Mouse (Mus musculus) testis, adult 2 months (tissue): Measurements from ENCODE around the gene Tle3. TPM values are rescaled to one million over a fixed set of nuclear protein-coding genes. Genes with fewer than 3 reads are reported as not detected.

ENCODE experiments used
- H3K27ac ChIP-seq: fragments of 200-500 bp; 2 replicates; pipeline ENCODE4 v1.5.1; 2012; ENCODE audit warnings: low read depth, low read length; ENCODE audit not compliant: control insufficient read depth, insufficient read depth
- H3K27me3 ChIP-seq: fragments of 200-500 bp; 2 replicates; pipeline ENCODE4 v1.6.1; 2012; ENCODE audit warnings: mild to moderate bottlenecking, low read length, moderate library complexity; ENCODE audit not compliant: control insufficient read depth, insufficient read depth
- H3K36me3 ChIP-seq: fragments of 200-500 bp; 2 replicates; pipeline ENCODE4 v1.6.1; 2012; ENCODE audit warnings: mild to moderate bottlenecking, low read length; ENCODE audit not compliant: control insufficient read depth, insufficient read depth
- H3K4me1 ChIP-seq: fragments of 200-500 bp; 2 replicates; pipeline ENCODE4 v1.6.1; 2012; ENCODE audit warnings: low read length; ENCODE audit not compliant: control insufficient read depth, insufficient read depth
- H3K4me3 ChIP-seq: fragments of 200-500 bp; 2 replicates; pipeline ENCODE4 v1.5.1; 2012; ENCODE audit warnings: low read depth, mild to moderate bottlenecking, low read length, moderate library complexity, mixed read lengths; ENCODE audit not compliant: control insufficient read depth
- CTCF ChIP-seq: fragments of 200-500 bp; IDR thresholded peaks from 2 replicates; pipeline ENCODE4 v1.5.1; 2012; ENCODE audit warnings: low read depth, mild to moderate bottlenecking, inconsistent platforms, low read length, moderate library complexity; ENCODE audit not compliant: control insufficient read depth, insufficient read depth, insufficient replicate concordance
- POLR2A ChIP-seq: fragments of 200-500 bp; IDR thresholded peaks from 2 replicates; pipeline ENCODE4 v1.6.1; 2012; ENCODE audit warnings: low read depth, mild to moderate bottlenecking, inconsistent platforms, low read length, moderate library complexity; ENCODE audit not compliant: control insufficient read depth
- polyA plus RNA-seq: library from polyadenylated mRNA; depleted of rRNA; stranded (reverse); fragments of >200 nt; gene quantifications from 2 replicates; pipeline ENCODE4 v1.2.3, GENCODE M21; 2012

The Tle3 gene
- polyA plus RNA-seq, 1 experiment, result 153 TPM

DNA sequence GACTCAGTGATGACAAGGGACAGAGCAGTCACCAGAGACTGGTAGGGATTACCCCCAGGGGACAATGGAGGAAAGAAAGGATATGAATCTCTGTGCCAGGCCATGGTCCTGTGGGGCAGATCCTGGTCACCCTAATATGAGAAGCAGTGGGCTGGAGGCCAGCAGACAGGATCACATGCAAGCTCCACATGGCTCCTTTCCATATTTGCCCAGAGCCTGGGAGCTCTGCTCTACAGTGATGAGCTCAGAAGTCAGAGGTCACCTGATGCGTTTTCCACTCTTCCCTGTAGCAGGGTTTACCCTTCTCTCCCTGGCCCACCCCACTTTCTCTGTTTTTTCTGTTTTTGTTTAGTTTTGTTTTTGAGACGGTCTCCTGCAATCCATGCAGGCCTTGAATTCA, 63.9 kb downstream of the Tle3 start:
- Histone ChIP-seq H3K27me3 (no peaks in the 10 kb centered on the region), H3K27ac (no peak overlapping the region), H3K36me3 (no peaks in the 10 kb centered on the region), H3K4me3 (no peak overlapping the region), H3K4me1 (no peaks in the 10 kb centered on the region; the same call in 1 of the 2 replicates)
- TF ChIP-seq POLR2A (no peak), CTCF (no peak)

DNA sequence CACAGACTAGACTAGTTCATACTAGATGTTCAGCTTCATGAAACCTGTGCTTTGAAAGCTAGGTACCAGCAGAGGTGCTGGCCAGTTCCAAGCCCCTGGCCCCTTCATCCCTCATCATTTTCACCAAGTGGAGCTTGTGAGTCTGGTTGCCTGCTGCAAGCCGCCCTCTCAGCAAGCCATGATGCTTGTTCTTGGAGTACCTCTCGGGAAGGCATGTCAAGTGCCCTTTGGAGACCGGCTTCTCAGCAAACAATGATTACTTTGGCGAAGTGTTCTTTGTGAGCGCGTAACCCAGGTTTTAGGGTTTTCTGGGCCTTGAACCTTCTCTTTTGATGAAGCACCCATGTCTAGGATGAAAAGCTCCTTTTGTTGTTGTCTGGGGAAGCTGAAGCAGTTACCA, 64.6 kb downstream of the Tle3 start:
- no peak for TF ChIP-seq CTCF
- no peak for TF ChIP-seq POLR2A
- no peaks in the 10 kb centered on the region; the same call in 1 of the 2 replicates for H3K4me1 ChIP-seq
- H3K27ac ChIP-seq, result no peak overlapping the region
- no peaks in the 10 kb centered on the region for H3K36me3 ChIP-seq
- H3K4me3 ChIP-seq, result no peak overlapping the region
- no peaks in the 10 kb centered on the region for H3K27me3 ChIP-seq

DNA sequence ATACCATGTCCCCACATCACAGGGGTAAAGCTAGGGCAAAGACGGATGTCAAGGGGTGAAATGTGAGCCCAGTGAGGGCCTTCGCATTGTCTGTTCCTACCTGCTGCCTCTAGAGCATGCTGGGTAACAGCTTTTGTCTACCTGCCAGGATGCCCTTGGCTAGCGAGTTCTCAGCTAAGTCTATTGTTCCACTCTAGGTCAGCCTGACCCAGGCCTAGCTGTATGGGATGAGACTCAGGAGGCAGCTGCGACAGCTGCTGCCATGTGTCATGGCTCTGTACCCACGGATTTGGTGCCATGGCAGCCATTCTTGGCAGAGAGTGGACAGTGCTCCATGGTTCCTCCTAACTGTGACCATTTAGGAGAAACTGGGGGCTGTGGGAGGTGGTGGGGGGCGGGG, 66.9 kb downstream of the Tle3 start:
- TF ChIP-seq POLR2A, result no peak
- TF ChIP-seq CTCF, result no peak
- Histone ChIP-seq H3K4me3 (no peak overlapping the region), H3K36me3 (no peaks in the 10 kb centered on the region), H3K27ac (no peak overlapping the region), H3K4me1 (no peaks in the 10 kb centered on the region; the same call in 1 of the 2 replicates), H3K27me3 (no peaks in the 10 kb centered on the region)

DNA sequence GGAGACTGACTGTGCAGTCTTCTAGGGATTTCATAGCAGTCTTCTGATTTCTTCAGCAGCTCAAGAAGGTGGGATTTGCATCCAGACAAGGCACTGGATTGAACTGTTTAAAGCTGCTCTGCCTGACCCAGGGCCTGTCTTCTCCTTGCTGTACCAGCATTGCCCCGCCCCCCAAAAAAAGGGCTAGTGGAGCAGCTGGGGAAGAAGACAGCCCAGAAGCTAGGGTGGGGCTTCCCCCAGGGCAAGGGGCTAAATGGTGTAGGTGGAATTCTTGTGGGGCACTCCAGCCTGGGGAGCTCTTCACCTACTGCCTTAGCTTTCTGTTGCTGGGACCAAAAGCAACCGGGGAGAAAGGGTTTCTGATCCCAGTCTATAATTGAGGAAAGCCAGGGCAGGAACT, 67.8 kb downstream of the Tle3 start:
- Histone ChIP-seq H3K27me3 (no peaks in the 10 kb centered on the region), H3K36me3 (no peaks in the 10 kb centered on the region), H3K27ac (no peak overlapping the region), H3K4me3 (no peak overlapping the region), H3K4me1 (no peaks in the 10 kb centered on the region; the same call in 1 of the 2 replicates)
- no peak for TF ChIP-seq CTCF
- no peak for TF ChIP-seq POLR2A

DNA sequence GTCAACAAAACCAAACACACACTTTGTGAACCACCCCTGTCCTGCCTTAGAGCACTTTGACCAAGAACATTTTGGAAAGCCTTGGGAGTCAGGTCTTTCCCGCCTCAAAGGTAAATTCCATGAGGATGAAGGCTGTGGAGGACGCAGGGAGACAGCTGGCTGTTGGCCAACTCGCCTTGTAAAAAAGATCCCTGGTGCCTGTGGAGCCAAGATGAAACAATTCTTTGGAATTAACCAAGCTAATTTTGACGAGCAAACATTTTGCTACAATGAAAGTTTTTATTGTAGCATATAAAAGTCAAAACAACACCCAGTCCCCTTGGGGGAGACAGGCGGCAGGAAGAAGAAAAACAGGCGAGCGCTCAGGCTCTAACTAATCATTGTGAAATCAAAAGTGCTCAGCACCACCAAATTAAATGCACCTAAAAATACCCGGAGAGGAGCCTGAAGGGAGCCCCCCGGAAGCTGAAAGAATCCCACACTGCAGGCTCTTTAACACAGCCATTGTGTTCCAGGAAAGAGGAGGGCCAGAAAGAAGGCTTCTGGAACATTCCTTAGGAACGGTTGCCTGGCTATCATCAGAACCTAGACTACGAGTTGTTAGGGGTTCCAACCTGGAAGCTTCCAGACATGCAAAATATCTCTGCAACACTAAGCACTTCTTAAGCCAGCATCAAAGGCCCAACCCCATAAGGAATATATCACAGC, 69.2 kb downstream of the Tle3 start:
- H3K4me1 ChIP-seq, result no peaks in the 10 kb centered on the region; the same call in none of the 2 replicates
- peak overlapping the region; percentile 57 for H3K4me3 ChIP-seq
- no peak overlapping the region for H3K27ac ChIP-seq
- no peak for TF ChIP-seq CTCF
- TF ChIP-seq POLR2A, result no peak
- no peaks in the 10 kb centered on the region for H3K36me3 ChIP-seq
- no peaks in the 10 kb centered on the region for H3K27me3 ChIP-seq

DNA sequence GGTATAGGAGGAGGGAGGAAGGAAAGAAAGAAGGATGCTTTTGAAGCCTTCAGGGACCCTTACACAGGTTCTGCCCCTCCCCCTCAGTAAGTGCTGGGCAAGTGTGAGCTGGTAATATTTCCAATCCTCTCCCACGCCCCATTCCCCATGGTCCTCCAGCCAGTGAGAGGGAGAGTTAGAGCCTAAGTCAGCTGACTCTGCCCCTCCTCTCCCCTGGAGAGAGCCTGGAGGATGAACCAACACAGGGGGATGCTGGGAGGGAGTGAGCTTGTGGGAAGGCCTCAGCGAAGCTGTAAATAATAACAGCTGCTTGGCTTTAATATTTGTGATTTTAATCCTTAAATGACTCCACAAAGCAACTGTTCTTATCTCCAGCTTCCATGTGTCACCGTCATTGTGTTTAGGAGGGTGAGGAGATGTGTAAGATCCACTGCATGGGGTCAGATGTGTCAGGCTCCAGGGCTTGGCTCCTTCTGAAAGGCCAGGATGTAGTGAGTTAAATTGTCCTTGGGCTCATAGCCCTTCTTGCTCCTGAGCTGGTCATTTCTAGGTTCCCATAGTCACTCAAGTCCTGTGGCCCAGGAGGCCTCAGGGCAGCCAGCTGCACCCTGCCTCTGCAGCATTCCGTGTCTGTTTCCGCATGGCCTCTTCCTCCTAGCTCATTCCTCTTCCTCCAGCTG, 70.9 kb downstream of the Tle3 start:
- TF ChIP-seq CTCF (no peak), POLR2A (no peak)
- Histone ChIP-seq H3K27me3 (no peaks in the 10 kb centered on the region), H3K4me3 (peak overlapping the region; percentile 74), H3K27ac (no peak overlapping the region), H3K4me1 (no peaks in the 10 kb centered on the region; the same call in none of the 2 replicates), H3K36me3 (no peaks in the 10 kb centered on the region)

DNA sequence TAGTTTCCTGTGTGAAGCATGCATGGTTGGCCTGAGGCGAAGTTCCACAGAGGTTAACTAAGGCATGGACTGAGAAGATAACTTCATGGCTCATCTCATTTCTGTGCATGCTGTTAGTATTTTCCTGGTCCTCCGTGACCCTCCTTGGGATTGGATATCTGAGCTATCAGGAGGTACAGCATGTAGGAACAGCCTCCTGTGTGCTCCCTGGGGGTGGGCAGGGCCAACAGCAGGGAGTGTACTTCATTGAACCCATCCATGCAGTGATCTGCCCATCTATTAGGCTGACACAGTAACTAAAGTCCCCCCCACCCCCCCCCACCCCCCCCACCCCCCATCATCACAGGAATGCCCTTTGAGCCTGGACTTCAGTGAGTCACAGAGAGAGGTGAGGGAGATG, 73.0 kb downstream of the Tle3 start:
- H3K4me1 ChIP-seq, result no peaks in the 10 kb centered on the region; the same call in none of the 2 replicates

More for the DNA sequence above, 73.0 kb downstream of the Tle3 start:
- TF ChIP-seq CTCF (no peak), POLR2A (no peak)
- Histone ChIP-seq H3K4me3 (no peak overlapping the region), H3K36me3 (no peaks in the 10 kb centered on the region), H3K27me3 (no peaks in the 10 kb centered on the region), H3K27ac (no peak overlapping the region)
